Mouse (Mus musculus): ENCODE data around the gene Gmfb. TPM values are rescaled to one million over a fixed set of nuclear protein-coding genes. Genes with fewer than 3 reads are reported as not detected.

Gene Gmfb
- total RNA-seq, 2 experiments from 2014 or later = 19.4 to 20.8 TPM

DNA sequence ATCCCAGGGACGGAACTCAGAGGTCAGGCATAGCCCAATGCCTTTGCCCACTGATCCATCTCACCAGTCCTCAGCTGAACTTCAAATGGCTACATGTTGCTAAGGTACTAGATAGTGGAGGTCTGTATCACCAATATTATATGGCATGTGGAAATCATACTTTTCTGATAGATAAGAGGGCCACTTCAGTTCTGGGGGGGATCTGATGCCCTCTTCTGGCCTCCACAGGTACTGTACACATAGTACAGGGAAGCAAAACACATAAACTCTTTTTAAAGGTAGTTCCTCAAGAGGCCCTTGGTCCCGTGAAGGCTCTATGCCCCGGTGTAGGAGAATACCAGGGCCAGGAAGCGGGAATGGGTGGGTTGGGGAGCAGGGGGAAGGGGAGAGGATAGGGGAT lies 31.7 kb downstream of the Gmfb start:
- no peak overlapping the region for H3K4me3 ChIP-seq
- intact Hi-C loops (cut with DNase I) = no loop called here
- no peak overlapping the region for H3K27ac ChIP-seq
- no peak for DNase-seq
- peak; percentile 44 for TF ChIP-seq CTCF (IDR thresholded peaks at IDR 0.05)

GRCm38 (mm10) chr14:46788505-46788901 lies 33.5 kb downstream of the Gmfb start:
- TF ChIP-seq CTCF (IDR thresholded peaks at IDR 0.05) = no peak
- H3K27ac ChIP-seq = peak overlapping the region; percentile 92
- no peak for DNase-seq
- intact Hi-C loops (cut with DNase I) = loop anchor here (5.0 kb wide), 1 partner anchor 34 kb away; the partner anchor contains the start of gene Gmfb
- peak overlapping the region; percentile 93 for H3K4me3 ChIP-seq

GRCm38 (mm10) chr14:46787787-46788504 lies 34.1 kb downstream of the Gmfb start, which contains the start of gene Cnih1:
Gene Cnih1, minus strand, starts transcription at chr14:46788411.
- DNase-seq = peak; percentile 93
- peak; percentile 94 for TF ChIP-seq CTCF (IDR thresholded peaks at IDR 0.05)
- intact Hi-C loops (cut with DNase I) = loop anchor here (5.0 kb wide), 1 partner anchor 34 kb away; the partner anchor contains the start of gene Gmfb
- peak within 1 kb of the TSS; percentile 93 for H3K4me3 ChIP-seq
- H3K27ac ChIP-seq = peak within 1 kb of the TSS; percentile 92

DNA sequence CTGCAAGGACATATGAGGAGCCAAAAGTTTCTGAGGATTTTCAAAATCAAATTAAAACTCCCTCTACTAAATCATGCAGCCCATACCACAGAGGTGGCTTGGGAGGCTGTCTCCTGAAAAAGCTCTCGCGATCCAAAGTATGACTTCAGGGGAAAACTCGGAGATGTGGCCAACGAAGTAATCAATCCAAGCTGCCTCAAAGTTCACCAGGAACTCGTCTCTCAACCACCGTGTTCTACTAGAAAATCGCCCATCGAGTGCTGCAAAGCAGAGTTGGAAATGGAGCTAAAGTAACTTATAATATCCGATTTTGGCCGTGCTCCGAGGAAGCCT lies 34.6 kb downstream of the Gmfb start:
- no peak for DNase-seq
- no peak for TF ChIP-seq CTCF (IDR thresholded peaks at IDR 0.05)
- Histone ChIP-seq H3K4me3 (peak overlapping the region; percentile 93), H3K27ac (peak overlapping the region; percentile 92)
- intact Hi-C loops (cut with DNase I) = loop anchor here (5.0 kb wide), 1 partner anchor 35 kb away; the partner anchor contains the start of gene Gmfb

GRCm38 (mm10) chr14:46785247-46785646 lies 36.8 kb downstream of the Gmfb start:
- TF ChIP-seq CTCF (IDR thresholded peaks at IDR 0.05) = no peak
- H3K4me3 ChIP-seq = no peak overlapping the region
- no peak for DNase-seq
- no peak overlapping the region for H3K27ac ChIP-seq
- intact Hi-C loops (cut with DNase I) = loop anchor here (5.0 kb wide), 1 partner anchor 37 kb away; the partner anchor contains the start of gene Gmfb

DNA sequence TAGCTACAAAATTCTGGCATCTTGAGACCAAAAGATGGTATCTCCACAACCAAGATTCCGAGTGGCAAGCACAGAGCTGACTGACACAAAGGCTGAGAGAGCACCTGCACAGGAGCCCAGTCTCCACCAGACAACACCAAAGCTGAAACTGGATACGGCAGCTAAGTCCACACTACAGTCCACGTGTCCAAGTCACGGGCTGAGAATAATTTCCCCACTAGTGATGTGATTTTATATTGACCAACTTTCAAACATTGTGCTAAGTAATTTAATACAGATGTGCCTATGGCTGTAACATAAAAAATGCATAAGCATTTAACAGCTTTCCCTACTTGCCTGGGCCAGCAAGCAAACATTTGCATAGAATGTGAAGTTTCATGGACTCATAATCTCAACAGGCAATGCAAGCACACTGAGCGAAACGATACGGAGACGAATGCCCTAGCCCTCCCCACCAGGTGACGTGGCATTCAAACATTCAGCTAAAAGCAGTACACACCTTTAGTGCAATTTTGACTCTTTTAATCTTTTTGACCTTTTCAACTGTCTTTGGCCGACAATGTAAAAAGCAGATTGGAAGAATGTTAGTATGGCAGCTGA lies 38.6 kb downstream of the Gmfb start:
- Histone ChIP-seq H3K4me3 (no peak overlapping the region), H3K27ac (no peak overlapping the region)
- intact Hi-C loops (cut with DNase I) = no loop called here
- no peak for DNase-seq
- TF ChIP-seq CTCF (IDR thresholded peaks at IDR 0.05) = no peak

DNA sequence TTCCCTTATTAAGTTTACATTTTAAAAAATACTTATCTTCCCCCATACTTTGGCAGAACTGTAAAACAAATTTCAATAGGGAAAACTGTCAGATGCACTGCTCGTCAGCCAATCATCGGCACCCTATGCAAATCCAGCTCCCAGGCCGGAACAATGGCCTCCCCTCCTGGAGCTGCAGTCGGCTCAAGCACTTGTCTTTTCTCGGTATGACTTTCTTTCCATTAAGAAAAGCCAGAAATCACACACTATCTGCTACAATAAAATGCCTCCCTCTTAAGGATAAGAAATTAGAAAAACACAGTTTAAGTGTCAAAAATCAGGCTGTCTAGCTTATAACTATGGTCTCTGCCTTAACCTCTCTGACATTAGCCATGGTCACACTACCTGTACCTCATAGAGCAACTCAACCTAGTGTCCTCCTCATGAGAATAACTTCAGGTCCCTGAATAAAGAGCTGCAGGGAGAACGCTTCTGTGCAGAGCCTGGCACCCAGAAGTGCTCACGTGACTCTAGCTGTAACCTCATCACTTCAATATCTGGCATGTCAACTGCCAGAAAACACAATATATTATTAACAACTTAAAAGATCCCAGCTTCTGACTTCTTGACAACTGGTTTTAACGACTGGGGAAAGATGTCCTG lies 39.7 kb downstream of the Gmfb start:
- Histone ChIP-seq H3K4me3 (no peak overlapping the region), H3K27ac (no peak overlapping the region)
- intact Hi-C loops (cut with DNase I) = no loop called here
- no peak for TF ChIP-seq CTCF (IDR thresholded peaks at IDR 0.05)
- no peak for DNase-seq

DNA sequence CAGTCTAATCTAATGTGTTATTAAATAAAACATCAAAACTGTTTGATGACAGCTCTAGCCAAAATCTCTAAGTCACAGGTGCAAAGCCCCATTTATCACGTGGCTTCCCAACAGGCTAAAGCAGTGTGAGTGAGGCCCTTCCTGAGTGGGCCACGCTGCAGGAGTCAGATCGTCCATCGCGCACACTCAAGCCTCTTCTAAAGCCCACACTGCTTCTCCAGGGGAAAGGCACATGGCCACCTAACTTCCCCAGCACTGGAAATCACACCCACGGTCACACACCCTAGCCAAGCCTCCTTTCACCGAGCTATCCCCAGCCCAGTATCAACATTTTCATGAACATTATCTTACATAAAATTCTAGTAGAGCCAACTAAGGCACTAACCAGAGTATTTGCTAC lies 41.0 kb downstream of the Gmfb start:
- no peak for TF ChIP-seq CTCF (IDR thresholded peaks at IDR 0.05)

DNA sequence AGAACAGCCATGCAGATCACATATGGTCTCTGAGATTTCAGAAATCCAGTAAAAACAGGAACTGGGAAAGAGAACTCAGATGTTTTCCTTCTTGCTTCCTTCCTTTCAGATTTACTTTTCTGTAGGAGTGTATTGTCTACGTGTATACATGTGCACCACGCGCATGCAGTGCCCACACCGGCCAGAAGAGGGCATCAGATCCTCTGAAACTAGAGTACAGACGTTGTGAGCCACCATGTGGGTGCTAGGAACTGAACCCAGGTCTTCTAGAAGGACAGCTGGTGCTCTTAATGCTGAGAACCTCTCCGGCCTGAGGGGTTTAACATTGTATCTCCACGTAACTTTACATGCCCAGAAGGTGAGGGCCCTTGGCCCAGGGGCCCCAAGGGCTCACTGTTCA lies 42.8 kb downstream of the Gmfb start:
- no peak for DNase-seq
- H3K27ac ChIP-seq = no peak overlapping the region
- intact Hi-C loops (cut with DNase I) = no loop called here
- H3K4me3 ChIP-seq = no peak overlapping the region
- peak; percentile 37; the same call in 1 of the 2 replicates for TF ChIP-seq CTCF (IDR thresholded peaks at IDR 0.05)

More for the DNA sequence above, 41.0 kb downstream of the Gmfb start:
- H3K27ac ChIP-seq = no peak overlapping the region
- DNase-seq = no peak
- intact Hi-C loops (cut with DNase I) = no loop called here
- no peak overlapping the region for H3K4me3 ChIP-seq

- no peak for DNase-seq
- no peak overlapping the region for H3K4me3 ChIP-seq
- TF ChIP-seq CTCF (IDR thresholded peaks at IDR 0.05) = no peak
- H3K27ac ChIP-seq = no peak overlapping the region
- intact Hi-C loops (cut with DNase I) = no loop called here
These were observed 43.3 kb downstream of the Gmfb start for GRCm38 (mm10) chr14:46778756-46779155.

- no peak for TF ChIP-seq CTCF (IDR thresholded peaks at IDR 0.05)
- Histone ChIP-seq H3K4me3 (no peak overlapping the region), H3K27ac (no peak overlapping the region)
- intact Hi-C loops (cut with DNase I) = no loop called here
- no peak for DNase-seq
These were observed 52.0 kb downstream of the Gmfb start for GRCm38 (mm10) chr14:46770036-46770435.

GRCm38 (mm10) chr14:46767116-46767515 lies 54.9 kb downstream of the Gmfb start:
- no peak overlapping the region for H3K27ac ChIP-seq
- DNase-seq = no peak
- TF ChIP-seq CTCF (IDR thresholded peaks at IDR 0.05) = no peak
- intact Hi-C loops (cut with DNase I) = no loop called here
- no peak overlapping the region for H3K4me3 ChIP-seq

GRCm38 (mm10) chr14:46761186-46761585 lies 60.9 kb downstream of the Gmfb start:
- TF ChIP-seq CTCF (IDR thresholded peaks at IDR 0.05) = no peak
- no peak for DNase-seq
- intact Hi-C loops (cut with DNase I) = no loop called here

More at GRCm38 (mm10) chr14:46761186-46761585, 60.9 kb downstream of the Gmfb start:
- Histone ChIP-seq H3K4me3 (peak overlapping the region; percentile 92), H3K27ac (no peak overlapping the region)
